Mouse (Mus musculus) natural killer cell, adult 2 months (primary cell): Measurements from ENCODE around the gene Prkcb.

ENCODE experiments used
- DNase-seq, 2 experiments: peaks; one replicate each; pipeline ENCODE4 v3.0.0; 2022; ENCODE audit warnings: low spot score in 2 of 2

The Prkcb gene

DNA sequence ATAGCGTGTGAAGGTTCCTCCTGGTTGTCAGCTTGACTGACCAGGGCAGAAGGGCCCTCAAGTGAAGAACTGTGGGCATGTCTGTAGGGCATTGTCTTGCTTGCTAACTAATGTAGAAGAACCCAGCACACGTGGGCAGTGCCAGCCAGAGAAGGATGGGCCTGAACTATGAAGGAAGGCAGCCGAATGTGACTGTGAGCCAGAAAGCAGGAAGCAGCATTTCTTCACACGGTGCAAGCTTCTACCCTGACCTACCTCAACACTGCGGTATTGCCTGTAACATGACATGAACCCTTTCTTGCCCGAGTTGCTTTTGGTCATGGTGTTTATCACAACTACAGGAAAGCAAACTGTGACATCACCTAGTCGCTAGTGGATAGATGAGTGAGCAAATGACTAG, 113.5 kb downstream of the Prkcb start:
- peak; percentile 52 to 69 for DNase-seq

DNA sequence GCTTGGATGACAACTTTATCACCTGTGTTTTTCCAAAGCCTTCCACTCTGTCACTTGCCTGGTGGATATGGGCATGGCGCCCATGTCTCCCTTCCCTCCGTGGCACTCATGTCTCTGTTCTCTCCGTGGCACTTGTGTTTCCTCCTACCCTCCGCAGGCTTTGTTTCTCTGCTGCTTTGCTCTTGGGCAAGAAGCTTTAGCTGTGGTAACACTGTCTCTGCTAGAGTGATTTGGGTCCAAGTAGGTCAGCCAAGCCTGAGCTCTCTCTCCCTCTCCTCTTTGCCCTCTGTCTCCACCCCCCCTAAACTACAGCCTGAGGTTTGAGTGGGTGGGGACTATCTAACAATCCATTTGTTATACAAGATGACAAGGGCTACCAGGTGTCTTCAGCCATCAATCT, 114.8 kb downstream of the Prkcb start:
- no peak for DNase-seq

DNA sequence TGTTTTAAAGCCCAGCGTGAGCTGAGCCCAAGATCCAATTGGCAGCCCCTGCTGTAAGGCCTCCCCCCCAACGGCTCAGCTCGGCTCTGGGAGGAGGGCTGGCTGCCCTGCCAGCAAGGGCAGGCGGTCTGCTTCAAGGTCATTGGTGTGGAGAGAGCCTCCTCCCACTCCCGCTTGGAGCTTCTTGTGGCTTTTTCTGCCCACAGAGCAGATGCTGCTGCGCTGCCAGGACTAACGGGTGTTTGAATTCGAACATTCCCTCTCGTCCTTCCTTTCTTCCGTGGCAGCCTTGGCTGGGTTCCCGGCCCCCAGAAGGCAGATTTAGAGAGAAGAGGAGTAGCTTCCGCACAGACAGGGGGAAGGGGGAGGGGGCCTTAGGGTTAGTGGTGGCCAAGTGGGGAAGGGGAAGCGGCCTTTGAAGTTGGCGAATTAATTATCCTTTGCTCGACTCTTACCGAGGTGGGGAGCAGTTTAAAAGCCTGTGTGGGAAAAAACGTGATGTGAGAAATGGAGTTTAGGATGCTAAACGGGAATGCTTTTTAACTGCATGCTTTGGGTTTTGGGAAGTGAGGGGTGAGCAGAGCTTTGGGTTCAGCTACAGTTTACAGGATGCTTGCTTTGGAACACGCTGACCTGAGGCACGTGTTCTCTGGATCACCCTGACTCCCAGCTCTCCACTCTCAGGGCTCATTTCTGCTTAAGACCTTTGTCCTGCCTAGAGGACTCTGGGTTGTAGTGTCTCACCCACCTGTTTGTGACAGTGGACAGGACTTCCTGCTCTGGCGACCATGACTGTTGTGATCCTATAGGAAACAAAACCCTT, 116.2 kb downstream of the Prkcb start:
- peak in 1 of 2 experiments; percentile 16 for DNase-seq

DNA sequence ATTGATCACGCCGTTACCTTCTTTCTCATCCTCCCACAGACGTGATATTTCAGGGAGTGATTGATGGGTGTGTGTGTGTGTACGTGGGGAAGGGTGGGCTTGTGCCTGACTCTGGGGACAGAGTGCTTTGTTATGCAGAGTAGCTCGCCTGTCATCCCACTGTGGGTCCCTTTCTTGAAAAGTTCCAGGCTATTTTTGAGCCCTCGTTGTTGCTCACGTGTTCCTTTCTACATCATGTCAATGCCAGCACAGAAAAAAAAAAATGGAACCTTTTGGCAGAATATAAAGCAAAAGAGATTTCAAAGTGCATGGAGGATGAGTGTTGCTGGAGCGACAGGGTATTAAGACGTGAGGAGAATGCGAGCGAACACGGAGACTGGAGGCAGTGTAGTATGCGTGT, 118.1 kb downstream of the Prkcb start:
- no peak for DNase-seq

DNA sequence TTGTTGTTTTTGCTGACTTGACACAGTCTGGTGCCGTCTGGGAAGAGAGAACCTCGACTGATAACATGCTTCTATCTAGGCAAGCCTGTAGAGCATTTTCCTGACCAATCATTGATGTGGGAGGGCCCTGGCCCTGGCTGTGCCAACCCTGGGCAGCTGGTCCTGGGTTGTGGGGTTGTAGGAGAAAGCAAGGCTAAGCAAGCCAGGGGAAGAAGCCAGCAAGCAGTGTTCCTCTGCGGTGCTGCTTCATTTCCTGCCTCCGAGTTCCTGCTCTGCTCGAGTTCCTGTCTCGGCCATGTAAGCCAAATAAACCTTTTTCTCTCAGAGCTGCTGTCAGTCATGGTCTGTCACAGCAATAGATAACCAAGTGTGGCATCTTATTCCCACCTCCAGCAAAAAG, 121.4 kb downstream of the Prkcb start:
- DNase-seq, result no peak

DNA sequence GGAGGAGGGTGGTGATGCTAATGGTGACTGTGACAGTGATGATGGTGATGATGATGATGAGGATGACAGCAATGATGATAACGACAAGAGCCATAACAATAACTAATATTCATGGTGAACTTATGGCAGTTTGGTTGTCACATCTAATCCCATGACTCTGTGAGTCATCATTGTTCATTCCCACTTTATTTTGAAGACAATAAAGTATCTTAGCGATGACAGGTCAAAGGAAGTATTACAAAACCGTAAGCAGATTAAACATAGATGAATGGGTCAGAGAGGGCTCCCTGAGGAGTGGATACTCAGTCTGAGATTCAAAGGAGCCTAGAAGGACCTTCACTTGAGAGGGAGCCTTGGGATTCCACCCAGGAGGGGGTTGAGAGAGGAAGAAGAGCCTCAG, 122.3 kb downstream of the Prkcb start:
- no peak for DNase-seq

DNA sequence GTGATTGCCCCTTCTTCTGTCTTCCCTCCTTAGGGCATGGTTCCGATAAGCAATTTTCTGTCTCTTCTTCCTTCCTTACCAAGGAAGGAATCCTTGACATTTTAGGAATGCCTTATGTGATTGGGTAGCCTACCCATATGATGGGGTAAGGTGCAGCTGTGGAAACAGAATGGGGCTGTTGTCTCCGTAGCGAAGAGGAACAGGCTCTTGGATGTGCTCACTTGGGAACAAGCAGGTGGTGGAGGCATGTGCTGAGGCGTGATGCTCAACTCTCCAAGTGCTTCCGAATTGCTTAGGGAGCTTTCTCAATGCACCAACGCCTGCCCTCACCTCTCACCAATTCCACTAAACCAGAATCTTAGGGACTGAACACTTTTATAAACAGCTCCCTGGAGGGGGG, 124.7 kb downstream of the Prkcb start:
- DNase-seq, result no peak

DNA sequence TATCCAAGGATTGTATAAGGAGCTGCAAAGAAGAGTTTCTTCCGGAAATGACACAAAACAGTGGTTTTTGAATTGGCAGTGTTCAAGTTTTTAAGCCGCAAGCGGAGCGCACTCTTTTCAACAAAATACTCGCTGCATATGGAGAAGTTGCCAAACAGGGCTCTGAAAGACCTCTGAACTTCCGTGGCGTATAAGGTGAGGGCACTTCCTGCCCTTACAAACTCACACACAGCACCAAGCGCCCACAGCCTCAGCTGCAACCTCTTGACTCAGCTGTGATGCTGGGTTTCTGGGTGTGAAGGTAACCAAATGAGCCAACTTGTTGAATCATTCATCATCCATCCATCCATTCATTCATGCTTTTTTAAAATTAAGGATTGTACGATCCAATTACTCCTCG, 125.6 kb downstream of the Prkcb start:
- DNase-seq, result peak in 1 of 2 experiments; percentile 28

DNA sequence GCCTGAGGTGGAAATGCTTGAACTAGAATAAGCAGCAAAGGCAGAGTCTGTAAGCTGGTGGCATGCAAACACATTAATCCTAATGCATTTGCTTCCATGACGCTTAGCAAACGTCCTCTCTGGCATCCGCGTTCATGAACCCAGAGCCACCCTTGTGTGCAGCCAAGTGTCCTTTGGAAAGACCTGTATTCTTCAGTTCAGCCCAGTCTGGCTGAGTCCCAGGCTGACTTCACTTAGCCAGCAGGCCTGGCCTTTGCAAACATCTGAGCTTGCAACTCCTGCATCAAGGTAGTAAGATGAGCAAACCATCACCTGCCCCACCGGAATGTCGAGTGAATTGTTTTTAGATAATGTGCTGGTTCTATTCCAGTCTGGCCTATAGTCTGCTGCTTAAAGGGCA, 126.1 kb downstream of the Prkcb start:
- DNase-seq, result no peak

DNA sequence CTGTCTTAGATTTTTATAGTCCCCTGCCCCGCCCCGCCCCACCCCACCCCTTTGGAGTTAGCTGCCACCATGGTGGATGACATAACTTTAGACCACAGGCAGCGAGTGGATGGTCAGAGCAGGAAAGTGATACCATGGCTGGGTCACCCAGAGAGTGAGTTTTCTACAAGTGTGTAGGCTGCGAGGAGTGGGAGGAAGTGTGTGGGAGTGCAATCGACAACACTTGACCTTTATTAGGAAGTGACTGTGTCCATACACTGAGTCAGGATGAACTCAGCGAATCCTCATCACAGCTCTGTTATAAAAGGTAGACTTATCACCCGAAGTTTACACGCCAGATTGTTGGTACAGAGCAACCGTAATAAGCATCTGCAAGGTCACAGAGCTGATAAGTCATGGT, 126.8 kb downstream of the Prkcb start:
- peak; percentile 22 to 41 for DNase-seq

DNA sequence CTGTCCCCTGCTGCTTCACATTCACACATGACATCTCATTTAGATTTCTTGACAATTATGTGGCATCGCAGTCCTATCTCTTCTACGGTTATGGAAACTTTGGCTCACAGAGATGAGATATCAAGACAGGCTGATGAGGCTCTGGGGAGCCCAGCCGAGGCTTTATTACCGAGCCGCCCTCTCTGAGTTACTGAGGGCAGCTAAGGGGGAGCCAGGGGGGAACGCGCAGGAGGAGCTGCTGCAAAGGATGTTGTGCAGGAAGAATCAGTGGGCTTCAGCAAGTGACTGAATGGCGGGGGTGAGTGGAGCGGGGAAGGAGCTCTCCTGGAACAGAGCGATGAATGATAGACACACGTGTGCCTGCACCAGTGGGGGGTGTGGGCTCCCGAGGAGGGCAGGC, 127.4 kb downstream of the Prkcb start:
- no peak for DNase-seq

DNA sequence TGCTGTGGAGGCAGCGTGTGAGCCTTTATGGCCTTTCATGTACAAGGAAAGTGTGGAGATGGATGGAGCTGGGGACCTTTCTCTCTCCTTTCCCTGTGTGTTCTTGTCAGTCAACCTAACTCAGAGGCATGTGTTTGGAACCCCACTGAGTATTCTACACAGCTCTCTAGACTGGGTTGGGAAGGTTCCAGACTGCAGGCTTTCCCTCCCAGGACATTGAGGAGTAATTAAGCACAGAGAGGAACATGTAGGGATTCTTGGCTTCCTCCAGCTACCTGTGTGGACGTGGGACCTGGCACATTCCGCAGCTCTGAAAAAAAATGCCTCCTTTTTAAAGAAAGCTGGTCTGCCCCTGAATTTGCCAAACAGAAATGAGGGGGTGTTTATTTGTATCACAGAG, 130.0 kb downstream of the Prkcb start:
- DNase-seq, result no peak

DNA sequence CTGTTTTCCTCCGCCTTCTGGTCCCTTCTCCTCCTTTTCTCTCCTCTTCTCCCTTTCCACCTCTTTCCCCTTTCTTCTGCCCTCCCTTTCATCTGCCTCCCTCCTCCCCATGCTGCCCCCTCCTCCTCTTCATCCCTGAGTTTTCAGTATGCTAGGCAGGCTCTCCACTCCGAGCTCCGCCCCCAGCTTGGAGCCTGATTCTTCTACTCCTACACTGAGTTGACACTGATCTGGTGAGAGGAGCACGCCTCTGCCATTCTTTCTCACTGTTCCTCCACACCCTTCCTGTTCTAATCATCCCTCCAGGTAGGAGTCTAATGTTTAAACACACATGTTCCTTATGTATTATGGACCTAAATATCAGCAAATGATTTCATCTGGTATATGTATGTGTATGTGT, 135.3 kb downstream of the Prkcb start:
- DNase-seq, result no peak

DNA sequence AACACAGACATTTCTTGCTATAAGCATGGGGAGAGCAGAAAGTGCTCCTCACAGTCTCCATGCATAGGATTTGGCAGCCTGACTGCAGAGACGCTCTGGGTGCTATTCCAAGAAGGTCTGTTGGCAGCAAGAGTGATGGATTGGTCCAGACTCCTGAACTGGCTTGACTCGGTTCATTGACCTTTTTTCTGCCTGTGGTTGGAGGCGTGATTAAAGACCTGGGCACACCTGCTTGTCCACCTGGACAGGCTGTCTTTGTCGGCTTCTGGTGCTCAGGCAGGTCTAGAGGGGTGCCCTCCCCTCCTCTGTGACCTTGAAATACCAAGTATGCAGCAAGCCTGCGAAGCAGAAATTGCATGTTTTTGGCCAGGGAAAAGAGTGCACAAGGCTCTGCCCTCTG, 140.6 kb downstream of the Prkcb start:
- DNase-seq, result no peak

DNA sequence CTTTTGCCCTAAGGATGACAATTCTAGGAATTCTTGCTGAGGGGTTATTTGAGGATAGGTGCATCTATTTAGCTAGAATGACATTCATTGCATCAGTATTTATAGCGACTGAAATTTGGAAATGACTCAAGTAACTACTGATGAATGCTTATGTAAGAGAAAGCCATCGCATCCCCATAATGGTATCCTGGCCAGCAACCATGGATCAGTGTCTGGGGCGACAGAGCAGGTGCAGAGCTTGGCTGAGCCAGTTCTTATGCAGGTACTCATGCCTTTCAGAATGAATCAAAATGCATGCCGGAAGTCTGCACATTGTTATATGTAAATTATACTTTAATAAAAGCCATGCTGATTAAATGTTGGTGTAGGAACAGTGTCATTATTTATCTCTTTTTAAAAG, 143.8 kb downstream of the Prkcb start:
- DNase-seq, result no peak

DNA sequence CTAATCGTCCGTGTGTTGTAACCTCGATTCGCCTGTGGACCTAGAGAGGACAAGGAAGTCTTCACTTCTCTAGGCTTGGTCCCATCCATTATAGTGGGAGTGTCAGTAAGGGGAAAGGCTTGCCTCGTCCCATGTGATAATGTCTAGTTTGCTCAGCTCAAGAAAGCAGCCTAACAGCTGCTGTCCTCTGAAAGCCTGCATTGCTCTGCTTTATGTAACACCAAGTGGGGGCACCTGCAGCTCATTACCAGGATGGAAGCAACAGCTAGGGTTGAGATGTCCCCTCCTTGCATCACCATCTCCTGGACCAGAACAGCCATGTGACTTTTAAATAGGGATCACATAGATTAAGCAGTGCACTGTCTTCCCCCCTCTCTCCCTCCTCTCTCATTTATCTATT, 144.8 kb downstream of the Prkcb start:
- no peak for DNase-seq

DNA sequence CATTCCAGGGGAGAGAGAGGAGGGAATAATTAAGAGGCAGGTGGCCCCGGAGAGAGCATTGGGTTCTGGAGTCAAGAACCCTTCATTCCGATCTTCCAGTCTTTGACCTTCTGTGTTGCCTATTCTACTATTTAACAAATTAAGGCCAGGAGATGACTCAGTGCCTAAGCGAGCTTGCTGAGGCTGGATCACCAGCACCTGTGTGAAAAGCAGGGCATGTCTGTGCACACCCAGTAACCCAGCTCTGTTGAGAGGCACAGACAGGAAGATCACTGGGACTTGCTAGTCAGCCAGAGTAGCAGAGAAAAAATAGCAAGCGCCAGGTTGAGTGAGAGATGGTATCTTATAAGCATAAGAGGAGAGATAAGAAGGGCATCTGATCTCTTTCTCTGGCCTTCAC, 146.4 kb downstream of the Prkcb start:
- DNase-seq, result no peak

DNA sequence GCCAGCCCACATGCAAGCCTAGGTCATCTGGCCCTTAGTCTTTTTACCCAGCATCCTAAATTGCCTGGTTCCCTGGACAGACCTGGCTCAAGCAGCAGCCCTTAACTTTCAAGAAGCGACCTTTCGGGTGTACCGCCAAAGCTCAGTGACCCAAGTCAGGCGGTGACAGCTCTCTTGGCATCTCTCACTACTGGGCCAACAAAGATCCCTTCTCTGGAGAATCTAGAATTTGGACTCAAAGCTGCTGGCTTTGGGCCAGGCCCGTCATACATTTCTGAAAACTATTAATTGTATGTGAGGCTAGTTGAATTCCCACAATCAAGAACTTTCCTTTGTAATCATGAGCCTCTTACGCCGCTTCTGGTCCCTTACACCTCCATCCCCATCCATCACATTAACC, 147.0 kb downstream of the Prkcb start:
- DNase-seq, result no peak

DNA sequence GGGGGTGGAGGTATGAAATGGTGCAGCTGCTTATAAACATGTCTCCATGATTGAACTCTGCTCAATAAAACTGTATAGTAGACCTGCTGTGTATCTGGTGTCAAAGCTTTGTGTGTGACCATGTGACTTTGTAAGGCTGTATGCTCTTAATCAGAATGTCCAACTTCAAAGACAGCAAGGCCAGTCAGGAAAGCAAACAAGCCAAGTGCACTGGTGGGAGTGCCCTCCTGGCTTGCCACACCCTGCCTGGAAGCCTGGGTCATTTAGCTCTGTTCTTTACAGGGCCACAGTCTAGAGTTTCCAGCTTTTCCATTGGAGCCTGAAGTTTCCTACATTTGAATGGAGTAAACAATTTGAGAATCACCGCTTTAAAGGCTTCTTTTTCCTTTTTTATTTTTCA, 148.8 kb downstream of the Prkcb start:
- DNase-seq, result no peak

DNA sequence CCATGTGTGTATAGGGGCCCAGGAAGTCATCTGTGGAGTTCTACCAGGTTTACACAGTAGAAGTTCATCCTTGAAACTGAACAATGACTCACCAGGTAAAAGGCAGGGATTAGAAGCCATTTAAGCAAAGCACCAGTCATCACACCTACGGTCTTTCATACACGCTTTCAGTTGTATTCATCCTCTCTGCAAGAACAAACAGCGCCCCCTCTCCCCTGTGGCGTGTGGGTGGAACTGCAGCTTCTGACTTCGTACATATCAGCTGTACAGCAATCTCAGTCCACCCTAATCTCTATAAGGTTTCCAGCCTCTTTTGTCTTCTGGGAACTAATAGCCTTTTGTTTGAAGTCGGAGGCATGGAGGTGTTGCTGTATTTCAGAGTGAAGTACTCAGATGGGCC, 156.5 kb downstream of the Prkcb start:
- peak; percentile 31 to 64 for DNase-seq

DNA sequence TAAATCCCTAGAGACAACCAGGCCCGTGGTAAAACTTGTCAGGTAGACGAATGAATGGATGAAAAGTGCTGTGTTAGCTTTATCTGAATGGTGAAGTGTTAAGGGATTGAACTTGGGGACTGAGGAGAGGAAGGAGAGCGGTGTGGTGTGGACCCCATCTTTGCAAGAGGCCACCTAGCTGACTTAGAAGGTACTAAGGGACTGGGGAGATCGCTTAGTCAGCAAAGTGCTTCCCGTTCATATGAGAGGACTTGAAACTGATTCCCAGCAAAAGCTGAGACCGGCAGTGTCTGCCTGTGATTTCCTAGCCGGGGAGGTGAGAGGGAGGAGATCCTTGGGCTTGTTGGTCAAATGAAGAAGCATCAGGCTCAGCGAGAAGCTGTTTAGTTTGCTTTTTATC, 164.1 kb downstream of the Prkcb start:
- DNase-seq, result no peak

DNA sequence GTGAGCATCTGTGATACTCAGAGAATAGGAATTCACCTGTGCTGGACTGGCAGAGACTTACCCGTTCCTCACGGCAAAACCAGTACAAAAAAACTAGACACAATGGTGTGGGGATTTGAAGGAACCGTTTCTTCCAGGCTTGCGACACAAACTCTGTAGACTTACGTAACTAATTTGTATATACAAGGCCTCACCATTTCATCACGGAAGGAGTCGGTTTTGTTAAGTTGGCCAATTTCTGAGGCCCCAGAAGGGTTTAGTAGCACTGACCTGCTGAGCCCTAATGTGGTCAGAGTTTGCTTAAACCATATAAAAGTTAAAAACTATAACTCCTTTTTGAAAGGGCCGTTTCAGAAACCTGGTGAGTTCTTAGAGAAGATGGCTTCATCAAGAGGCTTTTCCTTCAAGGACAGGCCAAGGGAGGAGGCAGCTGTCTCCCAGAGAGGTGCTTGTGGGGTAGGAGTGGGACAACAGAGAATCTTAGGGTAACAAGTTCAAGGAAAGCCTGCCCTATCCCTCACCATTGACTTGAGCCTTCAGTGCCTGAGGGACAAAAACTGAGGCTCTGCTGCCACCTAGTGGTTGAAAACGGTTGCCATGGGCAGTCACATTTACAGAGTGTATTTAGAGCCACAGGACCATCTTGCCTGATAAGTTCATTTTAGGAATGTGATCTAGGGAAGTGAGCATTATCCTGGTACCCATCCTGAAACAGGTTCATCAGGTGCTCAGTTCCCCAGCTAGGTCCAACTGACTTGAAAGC, 170.8 kb downstream of the Prkcb start:
- DNase-seq, result peak; percentile 67 to 81

DNA sequence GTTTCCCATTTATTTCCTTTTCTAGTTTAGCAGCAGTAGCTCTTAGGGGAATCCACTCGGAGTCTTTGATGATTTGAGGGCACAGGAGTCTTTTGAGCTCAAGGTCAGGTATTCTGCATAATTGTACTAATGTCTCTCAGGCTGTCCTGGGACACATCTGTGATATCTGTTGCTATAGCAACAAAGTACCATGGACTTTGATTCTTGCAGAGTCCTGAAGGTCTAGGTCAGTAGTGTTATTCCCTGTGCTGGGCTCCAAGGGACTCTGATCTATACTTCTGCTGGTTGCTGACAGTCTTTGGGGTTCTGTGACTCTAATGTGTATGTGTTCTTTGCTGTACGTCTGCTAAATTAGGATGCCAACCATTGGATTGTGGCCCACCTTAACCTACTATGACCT, 171.5 kb downstream of the Prkcb start:
- DNase-seq, result no peak
